14 mouse cellular contexts compared by ENCODE assay signal in the genomic region with DNA sequence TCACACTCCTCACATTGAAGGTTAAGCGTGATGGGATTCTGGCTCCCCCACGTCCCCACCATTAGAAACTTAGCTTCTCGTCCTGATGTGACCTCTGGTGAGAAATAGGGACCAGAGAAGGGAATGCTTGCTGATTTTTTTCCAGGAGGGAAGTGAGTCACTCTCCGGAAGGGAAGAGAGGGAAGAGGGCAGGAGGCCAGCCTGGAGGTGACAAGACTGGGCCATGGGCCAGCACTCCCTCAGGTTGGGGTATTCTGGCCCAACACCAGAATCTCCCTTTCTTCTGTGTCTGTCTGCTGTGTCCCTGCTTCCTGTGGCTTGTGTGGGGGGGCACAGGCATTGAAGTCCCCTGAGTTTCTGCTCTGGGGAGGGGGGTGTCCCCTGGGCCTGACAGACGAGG. TPM values are rescaled to one million over a fixed set of nuclear protein-coding genes. Genes with fewer than 3 reads are reported as not detected.
A peak's percentile ranks its signal among the peaks of the same experiment; 100 is the strongest.
DNase-seq lines count a peak whose midpoint lies in the region.
"Had no signal": no experiment of that assay in that cellular context is flagged by ENCODE, and none has a peak within 500 bp of the region (broad histone marks: within the 10 kb centered on the region; RNA-seq: fewer than 3 reads in every experiment).

No protein-coding gene starts in this region.

- intact Hi-C loops in heart, postnatal 25 days (cut with DNase I) = no loop called here

- DNase-seq in heart, adult 11 months = peak; percentile 94
- no peak for DNase-seq in heart, postnatal 25 days (ENCODE audit: low spot score)
- DNase-seq in kidney, postnatal 10 days = peak; percentile 54
- no peak for DNase-seq in kidney, adult 18-20 months
- peak; percentile 29 to 43 for DNase-seq in adrenal gland, postnatal 36 days
- peak; percentile 43 for DNase-seq in lung, postnatal 25 days (ENCODE audit: low spot score)
- DNase-seq in urinary bladder, postnatal 25 days (ENCODE audit: low spot score) = no peak
- DNase-seq: cerebellum, adult 8-10 months; gastrocnemius, adult 2 months; liver; liver, postnatal 0 days; thymus, adult 18-20 months; thymus, postnatal 4 days had no signal

RNA-seq across cellular contexts. Expression of a gene that starts 13.0 kb away (rescaled TPM):
- total RNA-seq in heart, postnatal 25 days (2021) = 1 to 10 TPM; 7.4 to 8.9 TPM
- 1 to 10 TPM; 2.9 to 3.4 TPM for total RNA-seq in adrenal gland, postnatal 36 days (2021)

RNA-seq across cellular contexts. Expression of a gene that starts 23.1 kb away (rescaled TPM):
- total RNA-seq in heart, postnatal 25 days (2021) = 100 to 1,000 TPM; 118 to 124 TPM
- 100 to 1,000 TPM; 159 to 168 TPM for total RNA-seq in adrenal gland, postnatal 36 days (2021)

RNA-seq across cellular contexts. Expression of a gene that starts 41.4 kb away (rescaled TPM):
- 10 to 100 TPM; 10.9 to 11.6 TPM for total RNA-seq in heart, postnatal 25 days (2021)
- 10 to 100 TPM; 20.3 to 22.6 TPM for total RNA-seq in adrenal gland, postnatal 36 days (2021)

RNA-seq across cellular contexts. Expression of a gene that starts 43.6 kb away (rescaled TPM):
- total RNA-seq in heart, postnatal 25 days (2021) = not detected
- total RNA-seq in adrenal gland, postnatal 36 days (2021) = not detected
- total RNA-seq: gastrocnemius, adult 2 months; megakaryocyte progenitor cell, adult 5-6 weeks had no signal

Comparison
In these comparisons a context has a peak if more than half of its experiments do, and no peak if none do; other contexts are left out.
1. DNase-seq: peak in heart, adult 11 months (single experiment), kidney, postnatal 10 days (single experiment), adrenal gland, postnatal 36 days (2 of 2) and lung, postnatal 25 days (single experiment); none in heart, postnatal 25 days (single experiment), kidney, adult 18-20 months (single experiment) and urinary bladder, postnatal 25 days (single experiment).